Mouse (Mus musculus): ENCODE measurements around the gene Ift74. TPM values are rescaled to one million over a fixed set of nuclear protein-coding genes. Genes with fewer than 3 reads are reported as not detected.
A peak's percentile ranks its signal among the peaks of the same experiment; 100 is the strongest.

Gene Ift74
- polyA plus RNA-seq (2016; fragmentation: Nextera tagmentation; extraction: Ambion mirVana), result 59.6 and 65.4 TPM in 2 replicates

GRCm38 (mm10) chr4:94613972-94614626, at the start of gene Ift74:
TSS of gene Ift74 (plus strand) at chr4:94614491.
- Histone ChIP-seq H3K9me3 (replicated peaks) (no peaks in the 10 kb centered on the region), H3K27me3 (ENCODE audit: low read depth, poor library complexity, severe bottlenecking) (no peaks in the 10 kb centered on the region), H3K27ac (replicated peaks) (peak within 1 kb of the TSS; percentile 91), H3K4me1 (peaks cover 24% of the 10 kb centered on the region), H3K36me3 (peaks cover 4% of the 10 kb centered on the region; the same call in 1 of the 2 replicates), H3K4me3 (peak within 1 kb of the TSS; percentile 74)
- 2% methylated on average over 29 of the region's 29 CpGs for WGBS
- DNase-seq (ENCODE audit: low spot score), result peak; percentile 97

- Histone ChIP-seq H3K4me3 (no peak overlapping the region), H3K4me1 (no peaks in the 10 kb centered on the region), H3K27ac (replicated peaks) (no peak overlapping the region), H3K9me3 (replicated peaks) (no peaks in the 10 kb centered on the region), H3K27me3 (ENCODE audit: low read depth, poor library complexity, severe bottlenecking) (no peaks in the 10 kb centered on the region), H3K36me3 (peaks cover 81% of the 10 kb centered on the region)
- no peak for DNase-seq (ENCODE audit: low spot score)
- WGBS, result 95% methylated on average over 4 of the region's 4 CpGs
Measured at GRCm38 (mm10) chr4:94572677-94573076, 41.6 kb upstream of the Ift74 start.

- H3K4me1 ChIP-seq, result no peaks in the 10 kb centered on the region
- peaks cover 3% of the 10 kb centered on the region; the same call in 1 of the 2 replicates for H3K36me3 ChIP-seq
- H3K27ac ChIP-seq (replicated peaks), result no peak overlapping the region
- DNase-seq (ENCODE audit: low spot score), result no peak
- H3K9me3 ChIP-seq (replicated peaks), result no peaks in the 10 kb centered on the region
- no peak overlapping the region for H3K4me3 ChIP-seq
- 91% methylated on average over 4 of the region's 4 CpGs for WGBS
- no peaks in the 10 kb centered on the region for H3K27me3 ChIP-seq (ENCODE audit: low read depth, poor library complexity, severe bottlenecking)
Measured at GRCm38 (mm10) chr4:94591765-94592381, 22.4 kb upstream of the Ift74 start.

GRCm38 (mm10) chr4:94592709-94593108, 21.6 kb upstream of the Ift74 start:
- H3K4me1 ChIP-seq, result no peaks in the 10 kb centered on the region
- no peaks in the 10 kb centered on the region for H3K36me3 ChIP-seq
- no peak overlapping the region for H3K27ac ChIP-seq (replicated peaks)
- H3K27me3 ChIP-seq (ENCODE audit: low read depth, poor library complexity, severe bottlenecking), result no peaks in the 10 kb centered on the region
- H3K9me3 ChIP-seq (replicated peaks), result no peaks in the 10 kb centered on the region
- DNase-seq (ENCODE audit: low spot score), result no peak
- no peak overlapping the region for H3K4me3 ChIP-seq

- Histone ChIP-seq H3K36me3 (no peaks in the 10 kb centered on the region), H3K9me3 (replicated peaks) (no peaks in the 10 kb centered on the region), H3K27me3 (ENCODE audit: low read depth, poor library complexity, severe bottlenecking) (no peaks in the 10 kb centered on the region), H3K4me3 (peak overlapping the region; percentile 97), H3K27ac (replicated peaks) (no peak overlapping the region), H3K4me1 (peaks cover 25% of the 10 kb centered on the region)
- WGBS, result 92% methylated on average over 4 of the region's 4 CpGs
- peak; percentile 15 for DNase-seq (ENCODE audit: low spot score)
Measured at GRCm38 (mm10) chr4:94601395-94601794, 12.9 kb upstream of the Ift74 start.

- Histone ChIP-seq H3K4me1 (peaks cover 25% of the 10 kb centered on the region), H3K36me3 (no peaks in the 10 kb centered on the region), H3K9me3 (replicated peaks) (no peaks in the 10 kb centered on the region), H3K27ac (replicated peaks) (peak overlapping the region; percentile 96), H3K27me3 (ENCODE audit: low read depth, poor library complexity, severe bottlenecking) (no peaks in the 10 kb centered on the region), H3K4me3 (peak overlapping the region; percentile 97)
- WGBS, result under 1% methylated on average over 33 of the region's 33 CpGs
- no peak for DNase-seq (ENCODE audit: low spot score)
Measured at GRCm38 (mm10) chr4:94602496-94603030, 11.7 kb upstream of the Ift74 start.

- Histone ChIP-seq H3K9me3 (replicated peaks) (no peaks in the 10 kb centered on the region), H3K4me3 (peak within 1 kb of the TSS; percentile 97), H3K27ac (replicated peaks) (peak within 1 kb of the TSS; percentile 96), H3K4me1 (peaks cover 25% of the 10 kb centered on the region), H3K36me3 (no peaks in the 10 kb centered on the region), H3K27me3 (ENCODE audit: low read depth, poor library complexity, severe bottlenecking) (no peaks in the 10 kb centered on the region)
- under 1% methylated on average over 61 of the region's 61 CpGs for WGBS
- DNase-seq (ENCODE audit: low spot score), result peak; percentile 92
Measured at GRCm38 (mm10) chr4:94603031-94603629, 11.2 kb upstream of the Ift74 start, which contains the start of gene Plaa. TSS of gene Plaa (minus strand) at chr4:94603244.

- H3K4me3 ChIP-seq, result peak overlapping the region; percentile 97; the same call in 1 of the 2 replicates
Measured at GRCm38 (mm10) chr4:94604452-94605019, 9.8 kb upstream of the Ift74 start.

GRCm38 (mm10) chr4:94605591-94605990, 8.7 kb upstream of the Ift74 start:
- DNase-seq (ENCODE audit: low spot score), result no peak
- no peak overlapping the region for H3K4me3 ChIP-seq
- H3K27me3 ChIP-seq (ENCODE audit: low read depth, poor library complexity, severe bottlenecking), result no peaks in the 10 kb centered on the region
- no peak overlapping the region for H3K27ac ChIP-seq (replicated peaks)
- H3K9me3 ChIP-seq (replicated peaks), result no peaks in the 10 kb centered on the region
- 89% methylated on average over 2 of the region's 2 CpGs for WGBS
- peaks cover 23% of the 10 kb centered on the region for H3K4me1 ChIP-seq
- no peaks in the 10 kb centered on the region for H3K36me3 ChIP-seq

More at GRCm38 (mm10) chr4:94604452-94605019, 9.8 kb upstream of the Ift74 start:
- Histone ChIP-seq H3K27me3 (ENCODE audit: low read depth, poor library complexity, severe bottlenecking) (no peaks in the 10 kb centered on the region), H3K27ac (replicated peaks) (no peak overlapping the region), H3K36me3 (no peaks in the 10 kb centered on the region), H3K4me1 (peaks cover 25% of the 10 kb centered on the region), H3K9me3 (replicated peaks) (no peaks in the 10 kb centered on the region)
- no peak for DNase-seq (ENCODE audit: low spot score)
- WGBS, result 86% methylated on average over 2 of the region's 2 CpGs

- no peaks in the 10 kb centered on the region for H3K9me3 ChIP-seq (replicated peaks)
- no peak for DNase-seq (ENCODE audit: low spot score)
- WGBS, result 73% methylated on average over 3 of the region's 3 CpGs
- H3K27me3 ChIP-seq (ENCODE audit: low read depth, poor library complexity, severe bottlenecking), result no peaks in the 10 kb centered on the region
- H3K4me1 ChIP-seq, result peaks cover 8% of the 10 kb centered on the region
- H3K36me3 ChIP-seq, result no peaks in the 10 kb centered on the region
- no peak overlapping the region for H3K4me3 ChIP-seq
- H3K27ac ChIP-seq (replicated peaks), result no peak overlapping the region
Measured at GRCm38 (mm10) chr4:94610339-94610738, 4.0 kb upstream of the Ift74 start.

- peaks cover 24% of the 10 kb centered on the region for H3K4me1 ChIP-seq
- WGBS, result under 1% methylated on average over 18 of the region's 18 CpGs
Measured at GRCm38 (mm10) chr4:94614627-94615006, 326 bp downstream of the Ift74 start.

GRCm38 (mm10) chr4:94620077-94620476, 5.8 kb downstream of the Ift74 start:
- H3K4me1 ChIP-seq, result peaks cover 19% of the 10 kb centered on the region
- no peaks in the 10 kb centered on the region for H3K9me3 ChIP-seq (replicated peaks)
- peaks cover 38% of the 10 kb centered on the region for H3K36me3 ChIP-seq
- WGBS, result 91% methylated on average over 2 of the region's 2 CpGs
- H3K27me3 ChIP-seq (ENCODE audit: low read depth, poor library complexity, severe bottlenecking), result no peaks in the 10 kb centered on the region
- DNase-seq (ENCODE audit: low spot score), result no peak
- H3K4me3 ChIP-seq, result no peak overlapping the region
- no peak overlapping the region for H3K27ac ChIP-seq (replicated peaks)

More at GRCm38 (mm10) chr4:94614627-94615006, 326 bp downstream of the Ift74 start:
- Histone ChIP-seq H3K9me3 (replicated peaks) (no peaks in the 10 kb centered on the region), H3K27ac (replicated peaks) (peak overlapping the region; percentile 91), H3K36me3 (peaks cover 4% of the 10 kb centered on the region; the same call in 1 of the 2 replicates), H3K27me3 (ENCODE audit: low read depth, poor library complexity, severe bottlenecking) (no peaks in the 10 kb centered on the region), H3K4me3 (peak overlapping the region; percentile 74)
- DNase-seq (ENCODE audit: low spot score), result no peak

All from midbrain, embryonic 10.5 days (tissue).